Mouse (Mus musculus) olfactory bulb, adult 2 months (tissue): ENCODE measurements around the gene Ddx23. TPM values are rescaled to one million over a fixed set of nuclear protein-coding genes. Genes with fewer than 3 reads are reported as not detected.

Experiments used
- H3K27ac ChIP-seq: fragments of 200-500 bp; 2 replicates; pipeline ENCODE4 v1.5.1; 2012; ENCODE audit warnings: low read depth, low read length; ENCODE audit not compliant: insufficient read depth
- H3K4me1 ChIP-seq: fragments of 200-500 bp; 2 replicates; pipeline ENCODE4 v1.6.1; 2012; ENCODE audit warnings: low read length; ENCODE audit not compliant: control insufficient read depth, insufficient read depth
- H3K4me3 ChIP-seq: fragments of 200-500 bp; 2 replicates; pipeline ENCODE4 v1.5.1; 2012; ENCODE audit warnings: mild to moderate bottlenecking, low read depth, low read length, moderate library complexity; ENCODE audit not compliant: insufficient read depth
- CTCF ChIP-seq: fragments of 200-500 bp; IDR thresholded peaks from 2 replicates; pipeline ENCODE4 v1.5.1; 2012; ENCODE audit warnings: low read depth, mild to moderate bottlenecking, low read length, moderate library complexity; ENCODE audit not compliant: insufficient read depth
- POLR2A ChIP-seq: fragments of 200-500 bp; IDR thresholded peaks from 2 replicates; pipeline ENCODE4 v1.6.1; 2012; ENCODE audit warnings: mild to moderate bottlenecking, low read depth, low read length, moderate library complexity; ENCODE audit not compliant: insufficient read depth
- WGBS: fragments of 180-500 bp; shearing (Covaris S2); methylation state at CpG from one replicate; pipeline ENCODE4 v1.1.7; 2018; 5-methylcytosine and 5-hydroxymethylcytosine counted together
- polyA plus RNA-seq: library from polyadenylated mRNA; stranded (reverse); fragments of >200 nt; gene quantifications from 2 replicates; pipeline ENCODE4 v1.2.4, GENCODE M21; 2012; ENCODE audit warnings: low replicate concordance; ENCODE audit not compliant: missing spikeins, insufficient read depth, insufficient read length

Ddx23 gene
- polyA plus RNA-seq, 1 experiment, result not detected

DNA sequence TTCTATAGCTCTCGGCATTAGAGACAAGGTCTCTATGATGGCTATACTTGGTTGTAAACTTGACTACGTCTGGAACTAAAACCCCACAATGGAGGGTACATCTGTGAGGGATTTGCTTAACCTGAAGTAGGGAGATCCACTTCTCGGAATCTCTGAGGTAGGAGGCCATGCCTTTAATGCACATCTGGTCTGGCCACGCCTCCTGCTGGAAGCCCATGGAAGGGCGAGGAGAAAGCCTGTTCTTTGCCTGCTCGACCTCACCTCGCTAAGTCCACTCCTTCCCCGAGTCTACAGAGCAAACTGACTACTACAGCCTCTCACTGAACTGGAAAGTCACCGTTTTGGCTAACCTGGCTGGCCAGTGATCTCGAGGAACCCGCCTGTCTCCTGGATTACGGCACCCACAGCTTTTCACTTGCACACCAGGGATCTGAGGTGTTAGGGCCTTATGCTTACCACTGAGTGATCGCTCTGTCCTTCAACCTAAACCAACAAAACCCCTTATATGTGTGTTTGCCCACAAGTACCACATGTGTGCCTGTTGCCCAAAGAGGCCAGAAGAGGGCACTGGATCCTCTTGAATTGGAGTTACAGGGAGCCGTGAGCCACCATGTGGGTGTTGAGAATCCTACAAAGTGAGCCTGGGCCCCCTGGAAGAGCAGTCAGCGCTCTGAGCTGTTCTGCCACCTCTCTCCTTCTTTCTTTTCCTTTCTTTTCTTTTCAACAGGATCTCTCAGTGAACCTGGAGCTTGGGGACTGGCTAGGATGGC, 5.5 kb downstream of the Ddx23 start:
- 86% methylated on average over 15 of the region's 15 CpGs for WGBS
- no peak overlapping the region for H3K27ac ChIP-seq
- TF ChIP-seq CTCF (no peak), POLR2A (no peak)
- no peak overlapping the region for H3K4me3 ChIP-seq
- peaks cover 5% of the 10 kb centered on the region; the same call in 1 of the 2 replicates for H3K4me1 ChIP-seq

DNA sequence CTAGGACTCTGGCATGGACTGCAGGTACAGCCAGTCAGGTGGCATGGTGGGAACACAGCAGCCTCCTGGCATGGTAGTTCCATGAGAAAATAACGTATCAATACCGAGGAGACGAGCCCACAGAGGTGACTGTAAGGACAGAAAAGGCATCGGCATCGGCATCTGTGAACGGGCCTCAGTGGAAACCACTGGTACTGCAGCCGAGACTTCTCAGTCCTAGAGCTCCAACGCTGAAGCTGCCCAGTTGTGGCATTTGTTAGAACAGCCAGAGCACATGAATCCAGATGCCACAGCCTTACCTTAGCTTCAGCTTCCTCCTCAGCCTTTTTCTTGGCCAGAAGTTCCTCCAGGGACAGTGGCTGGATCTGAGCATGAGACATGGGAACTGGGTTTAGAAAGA, 10.5 kb downstream of the Ddx23 start:
- Histone ChIP-seq H3K4me1 (no peaks in the 10 kb centered on the region), H3K27ac (no peak overlapping the region), H3K4me3 (no peak overlapping the region)
- 91% methylated on average over 8 of the region's 8 CpGs for WGBS
- TF ChIP-seq POLR2A, result no peak
- TF ChIP-seq CTCF, result no peak

DNA sequence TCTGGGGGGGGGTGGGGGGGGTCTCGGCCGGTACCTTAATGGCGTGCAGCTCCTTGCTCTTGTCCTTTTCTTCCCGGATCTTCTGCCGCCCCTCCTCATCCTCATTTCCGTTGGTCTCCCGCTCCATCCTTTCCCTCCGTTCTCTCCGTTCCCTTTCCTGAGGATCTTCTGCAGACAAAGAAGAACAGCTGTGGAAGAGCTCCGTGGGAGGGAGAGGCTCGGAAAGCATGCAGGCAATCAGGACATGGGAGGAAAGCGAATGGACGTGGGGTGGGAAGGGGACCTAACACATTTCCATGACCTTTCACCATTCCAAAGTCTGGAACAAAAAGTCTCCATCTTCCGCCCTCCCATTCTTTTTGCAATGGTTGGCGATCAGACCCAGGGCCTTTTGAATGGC, 11.3 kb downstream of the Ddx23 start:
- TF ChIP-seq POLR2A (no peak), CTCF (no peak)
- WGBS, result 81% methylated on average over 15 of the region's 15 CpGs
- Histone ChIP-seq H3K4me1 (no peaks in the 10 kb centered on the region), H3K27ac (no peak overlapping the region), H3K4me3 (no peak overlapping the region)

DNA sequence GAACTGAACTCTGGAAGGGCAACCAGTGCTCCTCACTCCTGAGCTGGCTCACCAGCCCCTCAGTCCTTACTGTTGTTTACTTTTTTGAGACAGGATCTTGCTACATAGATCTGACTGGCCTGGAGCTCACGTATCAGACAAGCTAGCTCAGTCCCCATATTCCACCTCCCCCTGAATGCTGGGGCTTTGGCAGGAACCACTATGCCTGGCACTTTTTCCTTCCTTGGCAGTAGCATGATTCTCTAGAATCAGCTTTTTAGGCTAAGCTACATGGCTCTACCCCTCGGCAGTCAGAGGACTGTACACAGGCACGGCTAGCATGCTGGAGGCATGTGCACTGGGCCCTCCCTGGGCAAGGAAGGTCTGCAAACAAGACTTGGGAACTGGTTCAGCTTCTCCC, 14.6 kb downstream of the Ddx23 start:
- H3K27ac ChIP-seq, result no peak overlapping the region
- WGBS, result 72% methylated on average over 3 of the region's 3 CpGs

DNA sequence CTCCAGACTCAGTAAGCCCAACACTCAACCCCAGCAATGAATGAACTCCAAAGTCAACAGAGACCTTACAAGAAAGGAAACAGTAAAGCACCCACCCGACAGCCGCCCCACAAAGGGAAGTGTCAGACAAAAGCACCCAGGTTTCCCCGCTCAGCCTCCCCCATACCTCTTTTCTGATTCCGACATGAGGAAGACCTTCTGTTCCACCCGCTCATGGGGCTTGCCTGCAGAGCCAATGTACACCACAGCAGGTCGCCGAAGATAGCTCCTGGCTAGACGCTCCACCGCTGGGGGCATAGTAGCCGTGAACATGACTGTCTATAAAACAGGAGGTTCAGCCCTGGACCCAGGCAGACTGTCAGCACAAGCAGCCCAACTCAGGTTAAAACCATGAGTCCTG, 15.4 kb downstream of the Ddx23 start:
- TF ChIP-seq POLR2A (no peak), CTCF (no peak)
- no peak overlapping the region for H3K4me3 ChIP-seq
- H3K27ac ChIP-seq, result no peak overlapping the region
- 80% methylated on average over 10 of the region's 10 CpGs for WGBS
- H3K4me1 ChIP-seq, result peaks cover 4% of the 10 kb centered on the region; the same call in 1 of the 2 replicates

More for the DNA sequence above, 14.6 kb downstream of the Ddx23 start:
- no peak for TF ChIP-seq CTCF
- TF ChIP-seq POLR2A, result no peak
- peaks cover 4% of the 10 kb centered on the region; the same call in 1 of the 2 replicates for H3K4me1 ChIP-seq
- H3K4me3 ChIP-seq, result no peak overlapping the region

DNA sequence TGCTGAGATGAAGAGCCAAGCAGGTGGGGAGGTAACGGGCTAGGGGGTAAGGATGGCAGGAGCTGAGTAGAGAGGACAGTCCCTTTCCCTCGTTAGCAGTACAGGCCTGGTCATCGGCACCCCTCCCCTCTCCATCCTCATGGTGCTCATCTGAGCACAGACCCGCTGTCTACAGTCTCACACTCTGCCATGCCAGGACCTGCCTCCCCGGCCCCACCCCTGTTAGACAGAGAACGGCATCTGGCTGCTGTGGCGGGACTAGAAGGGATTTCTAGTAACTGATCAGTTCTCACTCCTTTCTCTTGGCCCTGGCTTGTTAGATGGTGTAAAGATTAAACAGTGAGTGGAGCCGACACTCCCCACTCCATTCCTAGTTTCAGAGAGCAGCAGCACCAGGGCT, 16.0 kb downstream of the Ddx23 start:
- Histone ChIP-seq H3K4me3 (no peak overlapping the region), H3K27ac (no peak overlapping the region), H3K4me1 (peaks cover 4% of the 10 kb centered on the region; the same call in 1 of the 2 replicates)
- no peak for TF ChIP-seq POLR2A
- no peak for TF ChIP-seq CTCF
- 67% methylated on average over 8 of the region's 8 CpGs for WGBS

DNA sequence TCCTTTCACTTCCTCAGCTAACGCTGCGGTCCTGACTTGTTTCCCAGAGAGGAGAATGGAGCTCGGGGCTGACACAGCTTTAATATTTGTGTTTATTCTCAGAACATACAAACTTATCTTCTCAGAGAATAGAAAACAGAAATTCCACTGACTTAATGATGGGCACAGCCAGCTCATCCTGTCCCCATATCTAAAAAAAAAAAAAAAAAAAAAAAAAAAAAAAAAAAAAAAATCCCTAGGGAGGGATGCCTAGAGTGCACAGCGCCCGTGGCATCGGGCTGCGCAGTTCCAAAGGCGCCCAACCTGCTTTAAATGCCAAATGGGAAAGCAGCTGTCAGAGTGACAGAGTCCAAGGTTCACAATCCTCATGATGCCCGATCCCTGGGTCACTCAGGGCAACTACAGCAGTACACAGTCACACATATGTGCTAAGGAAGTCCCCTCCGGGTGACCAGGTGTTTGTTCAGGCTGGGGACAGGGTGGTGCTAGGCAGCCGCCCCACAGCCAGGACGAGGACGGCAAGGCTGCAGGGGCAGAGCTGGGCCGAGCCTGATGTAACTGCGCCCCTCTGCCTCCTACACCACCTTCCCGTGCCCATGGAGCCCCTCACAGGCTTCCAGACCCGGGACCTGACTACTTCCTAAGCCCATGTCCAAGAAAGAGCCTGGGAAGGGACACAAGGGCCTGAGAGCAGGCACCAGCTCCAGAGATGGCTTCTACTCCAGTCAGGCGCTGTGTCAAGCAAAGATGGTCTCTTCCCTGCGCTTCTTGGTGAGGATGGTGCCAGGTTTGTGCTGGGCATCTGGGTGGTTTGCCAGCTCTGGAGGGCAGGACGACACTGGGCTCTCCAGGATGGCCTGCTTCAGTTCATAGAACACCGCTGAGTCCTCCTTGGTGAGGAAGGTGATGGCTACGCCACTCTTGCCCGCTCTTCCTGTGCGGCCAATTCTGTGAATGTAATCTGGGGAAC, 17.4 kb downstream of the Ddx23 start:
- WGBS, result 83% methylated on average over 24 of the region's 24 CpGs
- Histone ChIP-seq H3K4me1 (peaks cover 4% of the 10 kb centered on the region; the same call in 1 of the 2 replicates), H3K4me3 (no peak overlapping the region), H3K27ac (no peak overlapping the region)
- no peak for TF ChIP-seq POLR2A
- no peak for TF ChIP-seq CTCF

DNA sequence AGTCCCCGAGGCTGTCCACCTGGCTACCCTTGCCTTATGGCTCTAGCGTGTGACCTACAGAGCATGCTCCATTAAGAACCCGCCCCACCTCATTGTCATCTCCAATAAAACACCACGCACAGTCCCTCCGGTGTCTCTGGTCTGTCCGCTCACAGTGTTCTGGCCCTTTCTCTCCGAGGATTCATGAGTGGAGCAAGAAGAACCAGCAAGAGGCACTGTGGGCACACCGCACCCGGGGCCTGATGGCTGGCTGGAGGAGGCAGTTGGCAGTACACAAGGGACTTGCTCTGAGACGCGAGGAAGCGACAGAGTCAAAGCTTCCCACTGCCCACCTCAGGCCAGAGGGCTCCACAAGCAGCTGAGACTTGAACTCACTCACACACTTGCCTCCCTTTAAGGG, 18.3 kb downstream of the Ddx23 start:
- no peak overlapping the region for H3K27ac ChIP-seq
- H3K4me3 ChIP-seq, result no peak overlapping the region
- TF ChIP-seq POLR2A, result no peak
- TF ChIP-seq CTCF, result no peak
- WGBS, result 78% methylated on average over 12 of the region's 12 CpGs
- H3K4me1 ChIP-seq, result peaks cover 5% of the 10 kb centered on the region

DNA sequence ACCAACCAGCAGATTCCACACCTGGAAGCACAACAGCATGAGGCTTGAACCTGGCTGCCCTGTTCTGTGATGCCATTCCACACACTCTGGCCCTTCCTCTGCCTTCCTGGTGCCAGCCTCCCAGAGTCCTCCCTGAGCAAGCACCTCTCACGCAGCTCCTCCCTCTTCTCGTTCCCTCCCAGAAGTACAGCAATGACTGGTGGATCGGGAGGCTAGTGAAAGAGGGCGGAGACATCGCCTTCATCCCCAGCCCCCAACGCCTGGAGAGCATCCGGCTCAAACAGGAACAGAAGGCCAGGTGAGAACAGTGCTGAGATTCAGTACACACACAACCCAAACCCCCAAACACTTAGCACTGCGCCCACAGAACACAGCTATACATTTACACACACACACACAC, 22.5 kb downstream of the Ddx23 start:
- Histone ChIP-seq H3K4me3 (no peak overlapping the region), H3K4me1 (peaks cover 20% of the 10 kb centered on the region), H3K27ac (no peak overlapping the region)
- no peak for TF ChIP-seq POLR2A
- TF ChIP-seq CTCF, result no peak
- WGBS, result 28% methylated on average over 8 of the region's 8 CpGs
